Mouse (Mus musculus): ENCODE data around the gene Tecta. TPM values are rescaled to one million over a fixed set of nuclear protein-coding genes. Genes with fewer than 3 reads are reported as not detected.

Gene Tecta
- polyA plus RNA-seq, 1 experiment, result 0.01 TPM

DNA sequence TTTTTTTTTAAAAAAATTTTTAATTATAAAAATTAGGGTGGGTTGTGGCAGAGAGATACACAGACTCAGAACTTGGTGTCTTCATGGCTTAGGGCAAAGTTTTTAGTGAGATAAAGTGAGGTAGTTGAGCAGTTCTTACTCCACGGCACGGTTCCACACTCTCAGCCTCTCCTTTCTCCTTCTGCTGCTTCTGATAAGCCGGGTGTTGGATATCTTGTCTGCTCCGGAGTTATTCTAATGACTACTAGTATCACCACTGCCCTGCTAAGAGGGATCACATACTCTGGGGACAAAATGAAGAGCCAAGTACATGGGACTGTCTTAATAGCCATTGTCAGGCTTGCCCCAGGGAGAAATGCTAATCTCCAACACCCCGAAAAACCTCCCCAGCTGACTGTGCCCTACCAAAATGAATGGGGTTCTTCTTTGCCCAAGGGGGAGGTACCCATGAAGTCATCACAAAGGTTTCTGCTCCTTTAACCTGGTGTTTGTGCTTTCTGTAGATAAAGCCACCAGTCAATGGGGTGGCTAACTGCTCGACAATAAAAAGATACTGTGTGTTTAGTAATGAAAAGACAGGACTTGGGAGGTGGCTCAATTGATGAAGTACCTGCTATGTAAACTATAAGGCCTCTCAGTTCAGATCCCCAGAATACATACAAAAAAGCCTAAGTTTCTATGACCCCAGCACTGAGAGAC, 27.9 kb downstream of the Tecta start:
- no peak for TF ChIP-seq CTCF (IDR thresholded peaks at IDR 0.05; ENCODE audit: control insufficient read depth, insufficient read depth, insufficient read length)
- no peak for TF ChIP-seq FOSL1 (IDR thresholded peaks at IDR 0.05; ENCODE audit: insufficient read depth, low read length, poor library complexity, severe bottlenecking)
- TF ChIP-seq MYOG (IDR thresholded peaks at IDR 0.05; ENCODE audit: control insufficient read depth, extremely low read depth, insufficient read length), result no peak
- TF ChIP-seq MAX (IDR thresholded peaks at IDR 0.05), result no peak
- no peak for TF ChIP-seq USF1 (IDR thresholded peaks at IDR 0.05; ENCODE audit: low read depth)
- no peak for TF ChIP-seq CEBPB (IDR thresholded peaks at IDR 0.05; ENCODE audit: low read depth)
- TF ChIP-seq MYOD1 (IDR thresholded peaks at IDR 0.05; ENCODE audit: control insufficient read depth, insufficient read length, low read depth), result no peak
- Histone ChIP-seq H3K36me3 (ENCODE audit: control insufficient read depth, insufficient read depth) (no peaks in the 10 kb centered on the region), H3K79me2 (ENCODE audit: control insufficient read depth, insufficient read depth) (no peaks in the 10 kb centered on the region), H3ac (ENCODE audit: control insufficient read depth, insufficient read length, low read depth) (no peak overlapping the region), H3K27me3 (ENCODE audit: control insufficient read depth, insufficient read depth, insufficient read length) (peaks cover 18% of the 10 kb centered on the region), H3K4me3 (ENCODE audit: insufficient read depth, poor library complexity, severe bottlenecking) (no peak overlapping the region), H3K79me3 (ENCODE audit: low read depth) (no peaks in the 10 kb centered on the region)

DNA sequence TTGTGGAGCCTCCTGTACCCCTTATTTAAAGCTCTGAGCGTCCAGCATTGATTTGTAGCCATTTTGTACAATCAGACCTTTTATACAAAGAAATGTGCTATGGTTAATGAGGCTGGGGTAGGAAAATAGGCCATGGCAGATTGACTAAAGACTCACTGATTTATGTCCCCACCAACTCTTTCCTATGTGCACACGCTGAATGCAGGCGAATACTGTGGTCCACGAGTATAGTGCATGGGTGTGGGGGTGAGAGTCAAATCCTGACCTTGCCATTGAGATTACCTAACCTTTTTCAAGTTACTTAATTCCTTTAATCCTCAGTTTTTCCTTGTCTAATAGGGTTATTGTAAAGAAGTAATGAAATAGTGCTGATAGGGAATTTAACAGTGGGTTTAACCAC, 42.1 kb downstream of the Tecta start:
- H3K4me3 ChIP-seq (ENCODE audit: insufficient read depth, poor library complexity, severe bottlenecking), result no peak overlapping the region
- no peaks in the 10 kb centered on the region for H3K79me2 ChIP-seq (ENCODE audit: control insufficient read depth, insufficient read depth)
- no peak overlapping the region for H3ac ChIP-seq (ENCODE audit: control insufficient read depth, insufficient read length, low read depth)
- H3K36me3 ChIP-seq (ENCODE audit: control insufficient read depth, insufficient read depth), result no peaks in the 10 kb centered on the region
- peaks cover 5% of the 10 kb centered on the region for H3K27me3 ChIP-seq (ENCODE audit: control insufficient read depth, insufficient read depth, insufficient read length)
- no peak for TF ChIP-seq MYOG (IDR thresholded peaks at IDR 0.05; ENCODE audit: control insufficient read depth, extremely low read depth, insufficient read length)
- no peak for TF ChIP-seq CEBPB (IDR thresholded peaks at IDR 0.05; ENCODE audit: low read depth)
- no peak for TF ChIP-seq USF1 (IDR thresholded peaks at IDR 0.05; ENCODE audit: low read depth)
- TF ChIP-seq MAX (IDR thresholded peaks at IDR 0.05), result no peak
- no peak for TF ChIP-seq FOSL1 (IDR thresholded peaks at IDR 0.05; ENCODE audit: insufficient read depth, low read length, poor library complexity, severe bottlenecking)
- no peak for TF ChIP-seq MYOD1 (IDR thresholded peaks at IDR 0.05; ENCODE audit: control insufficient read depth, insufficient read length, low read depth)
- TF ChIP-seq CTCF (IDR thresholded peaks at IDR 0.05; ENCODE audit: control insufficient read depth, insufficient read depth, insufficient read length), result no peak
- H3K79me3 ChIP-seq (ENCODE audit: low read depth), result no peaks in the 10 kb centered on the region

DNA sequence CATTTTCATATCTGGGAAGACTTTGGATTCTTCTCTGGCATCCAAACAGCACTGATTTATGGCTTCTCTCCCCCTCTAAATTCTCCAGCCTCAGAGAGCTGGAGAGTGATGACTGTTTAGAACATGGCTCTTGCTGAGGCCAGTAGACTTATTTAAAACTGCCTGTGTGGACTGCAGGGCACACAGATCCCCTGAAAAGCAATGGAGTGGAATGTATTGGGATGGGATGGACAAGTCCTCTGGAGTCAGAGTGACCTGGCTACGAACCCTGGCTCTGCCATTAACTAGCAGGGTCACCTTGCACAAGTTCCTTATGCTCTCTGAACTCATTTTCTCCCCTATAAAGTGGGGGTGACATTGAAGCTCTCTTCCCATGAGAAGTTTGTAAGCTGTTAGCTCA, 44.9 kb downstream of the Tecta start:
- no peaks in the 10 kb centered on the region for H3K36me3 ChIP-seq (ENCODE audit: control insufficient read depth, insufficient read depth)
- TF ChIP-seq USF1 (IDR thresholded peaks at IDR 0.05; ENCODE audit: low read depth) (no peak), FOSL1 (IDR thresholded peaks at IDR 0.05; ENCODE audit: insufficient read depth, low read length, poor library complexity, severe bottlenecking) (no peak), CTCF (IDR thresholded peaks at IDR 0.05; ENCODE audit: control insufficient read depth, insufficient read depth, insufficient read length) (no peak), MYOG (IDR thresholded peaks at IDR 0.05; ENCODE audit: control insufficient read depth, extremely low read depth, insufficient read length) (no peak)
- H3K79me3 ChIP-seq (ENCODE audit: low read depth), result no peaks in the 10 kb centered on the region

DNA sequence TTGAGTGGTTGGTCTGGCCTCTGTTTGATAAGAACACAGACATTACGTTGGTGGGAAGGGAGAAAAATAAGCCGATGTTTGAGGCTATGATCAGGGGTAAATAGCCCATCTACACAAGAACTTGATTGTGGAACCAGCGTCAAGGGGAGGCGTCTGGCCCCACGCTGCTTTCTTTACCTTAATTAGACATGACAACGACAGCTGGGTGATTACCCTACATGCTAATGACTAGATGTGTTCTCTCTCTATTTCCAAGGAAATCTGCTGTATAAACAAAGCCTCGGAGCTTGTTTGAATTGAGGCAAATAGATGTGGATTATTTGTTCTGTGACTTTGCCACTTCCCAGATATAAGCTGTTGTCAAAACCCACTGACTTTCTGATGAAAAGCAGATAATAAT, 49.9 kb downstream of the Tecta start:
- H3K79me3 ChIP-seq (ENCODE audit: low read depth), result no peaks in the 10 kb centered on the region
- TF ChIP-seq CTCF (IDR thresholded peaks at IDR 0.05; ENCODE audit: control insufficient read depth, insufficient read depth, insufficient read length) (no peak), FOSL1 (IDR thresholded peaks at IDR 0.05; ENCODE audit: insufficient read depth, low read length, poor library complexity, severe bottlenecking) (no peak), MYOG (IDR thresholded peaks at IDR 0.05; ENCODE audit: control insufficient read depth, extremely low read depth, insufficient read length) (no peak)
- no peaks in the 10 kb centered on the region for H3K79me2 ChIP-seq (ENCODE audit: control insufficient read depth, insufficient read depth)
- H3K4me3 ChIP-seq (ENCODE audit: insufficient read depth, poor library complexity, severe bottlenecking), result no peak overlapping the region
- H3K27me3 ChIP-seq (ENCODE audit: control insufficient read depth, insufficient read depth, insufficient read length), result peaks cover 13% of the 10 kb centered on the region
- no peaks in the 10 kb centered on the region for H3K36me3 ChIP-seq (ENCODE audit: control insufficient read depth, insufficient read depth)
- H3ac ChIP-seq (ENCODE audit: control insufficient read depth, insufficient read length, low read depth), result no peak overlapping the region

More for the DNA sequence above, 44.9 kb downstream of the Tecta start:
- Histone ChIP-seq H3K79me2 (ENCODE audit: control insufficient read depth, insufficient read depth) (no peaks in the 10 kb centered on the region), H3ac (ENCODE audit: control insufficient read depth, insufficient read length, low read depth) (no peak overlapping the region), H3K4me3 (ENCODE audit: insufficient read depth, poor library complexity, severe bottlenecking) (no peak overlapping the region), H3K27me3 (ENCODE audit: control insufficient read depth, insufficient read depth, insufficient read length) (peaks cover 5% of the 10 kb centered on the region)

DNA sequence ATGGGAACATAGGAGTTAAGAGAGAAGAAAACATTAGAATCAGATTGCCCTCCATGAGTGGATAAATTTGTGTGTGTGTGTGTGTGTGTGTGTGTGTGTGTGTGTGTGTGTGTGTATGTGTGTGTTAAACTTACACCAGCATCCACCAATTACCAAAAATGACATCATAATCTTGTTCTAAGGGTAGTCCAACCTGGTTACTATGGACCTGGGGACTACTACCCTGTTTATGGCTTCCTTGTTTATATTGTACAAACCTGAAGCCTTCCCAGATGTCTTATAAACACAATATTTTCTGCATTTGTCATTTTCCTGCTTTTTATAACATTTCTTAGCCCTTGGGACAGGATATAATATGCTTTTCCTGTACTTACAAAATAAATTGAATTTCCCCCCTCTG, 53.4 kb downstream of the Tecta start:
- Histone ChIP-seq H3K27me3 (ENCODE audit: control insufficient read depth, insufficient read depth, insufficient read length) (peaks cover 21% of the 10 kb centered on the region), H3K36me3 (ENCODE audit: control insufficient read depth, insufficient read depth) (no peaks in the 10 kb centered on the region), H3K79me3 (ENCODE audit: low read depth) (no peaks in the 10 kb centered on the region), H3K4me3 (ENCODE audit: insufficient read depth, poor library complexity, severe bottlenecking) (no peak overlapping the region), H3ac (ENCODE audit: control insufficient read depth, insufficient read length, low read depth) (no peak overlapping the region), H3K79me2 (ENCODE audit: control insufficient read depth, insufficient read depth) (no peaks in the 10 kb centered on the region)
- TF ChIP-seq MYOD1 (IDR thresholded peaks at IDR 0.05; ENCODE audit: control insufficient read depth, insufficient read length, low read depth), result no peak
- TF ChIP-seq FOSL1 (IDR thresholded peaks at IDR 0.05; ENCODE audit: insufficient read depth, low read length, poor library complexity, severe bottlenecking), result no peak
- no peak for TF ChIP-seq MYOG (IDR thresholded peaks at IDR 0.05; ENCODE audit: control insufficient read depth, extremely low read depth, insufficient read length)
- TF ChIP-seq MAX (IDR thresholded peaks at IDR 0.05), result no peak
- TF ChIP-seq CTCF (IDR thresholded peaks at IDR 0.05; ENCODE audit: control insufficient read depth, insufficient read depth, insufficient read length), result no peak
- TF ChIP-seq USF1 (IDR thresholded peaks at IDR 0.05; ENCODE audit: low read depth), result no peak
- no peak for TF ChIP-seq CEBPB (IDR thresholded peaks at IDR 0.05; ENCODE audit: low read depth)

DNA sequence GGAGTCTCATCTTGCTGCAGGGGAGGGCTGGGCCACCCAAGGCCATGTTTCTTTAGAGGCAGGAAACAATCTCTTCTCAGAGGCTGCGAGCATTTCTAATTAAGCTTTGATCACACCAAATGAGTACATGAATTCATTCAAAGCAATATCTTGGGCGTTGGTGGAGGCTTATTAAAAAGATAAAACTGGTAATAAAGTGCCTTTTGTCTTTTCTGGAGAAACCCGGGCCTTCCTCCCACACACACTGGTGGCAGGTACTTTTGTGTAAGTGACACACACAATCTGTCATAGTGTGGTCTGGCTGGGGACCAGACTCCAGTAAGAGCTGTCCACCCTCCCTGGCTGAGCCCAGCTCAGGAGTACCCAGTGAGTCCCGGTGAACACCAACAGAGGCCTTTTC, 60.6 kb downstream of the Tecta start:
- H3K4me3 ChIP-seq (ENCODE audit: insufficient read depth, poor library complexity, severe bottlenecking), result no peak overlapping the region
- H3K79me3 ChIP-seq (ENCODE audit: low read depth), result no peaks in the 10 kb centered on the region
- no peak overlapping the region for H3ac ChIP-seq (ENCODE audit: control insufficient read depth, insufficient read length, low read depth)
- TF ChIP-seq CTCF (IDR thresholded peaks at IDR 0.05; ENCODE audit: control insufficient read depth, insufficient read depth, insufficient read length) (no peak), MAX (IDR thresholded peaks at IDR 0.05) (no peak), MYOG (IDR thresholded peaks at IDR 0.05; ENCODE audit: control insufficient read depth, extremely low read depth, insufficient read length) (no peak), CEBPB (IDR thresholded peaks at IDR 0.05; ENCODE audit: low read depth) (no peak), FOSL1 (IDR thresholded peaks at IDR 0.05; ENCODE audit: insufficient read depth, low read length, poor library complexity, severe bottlenecking) (no peak), USF1 (IDR thresholded peaks at IDR 0.05; ENCODE audit: low read depth) (no peak), MYOD1 (IDR thresholded peaks at IDR 0.05; ENCODE audit: control insufficient read depth, insufficient read length, low read depth) (no peak)
- peaks cover 3% of the 10 kb centered on the region for H3K27me3 ChIP-seq (ENCODE audit: control insufficient read depth, insufficient read depth, insufficient read length)
- no peaks in the 10 kb centered on the region for H3K79me2 ChIP-seq (ENCODE audit: control insufficient read depth, insufficient read depth)
- no peaks in the 10 kb centered on the region for H3K36me3 ChIP-seq (ENCODE audit: control insufficient read depth, insufficient read depth)
